Comparison of ENCODE assay signal across 8 mouse cellular contexts in the genomic region with DNA sequence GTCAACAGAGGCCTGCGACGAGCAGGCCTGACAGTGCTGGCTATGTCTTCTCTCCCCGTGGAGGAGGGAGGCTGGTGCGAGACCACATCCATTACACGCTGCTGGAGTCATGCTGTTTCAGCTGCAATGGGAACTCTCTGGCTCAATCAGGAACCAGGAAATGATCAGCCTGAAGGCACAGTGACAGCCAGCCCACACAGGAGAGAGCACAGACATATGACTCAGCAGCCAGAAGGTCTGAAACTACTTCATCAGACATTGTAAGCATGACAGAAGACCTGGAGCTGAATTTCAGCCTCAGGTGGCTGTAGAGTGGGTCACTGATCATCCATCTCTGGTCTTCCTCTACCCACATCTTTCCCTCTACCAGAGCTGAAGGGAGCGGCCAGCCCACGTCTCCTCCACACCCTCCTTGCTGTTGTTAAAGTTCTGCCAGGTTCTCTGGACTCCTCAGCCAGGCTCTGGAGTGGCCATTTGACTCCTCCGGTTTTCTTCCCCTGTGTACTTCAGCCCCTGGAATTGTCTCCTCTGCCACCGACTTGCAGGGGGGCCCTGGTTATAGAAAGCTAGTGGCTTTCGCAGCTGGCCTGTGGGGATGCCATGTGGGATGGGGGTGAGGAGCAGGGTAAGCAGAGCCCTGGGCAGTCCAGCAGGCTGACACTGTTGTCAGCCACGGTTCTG. TPM values are rescaled to one million over a fixed set of nuclear protein-coding genes. Genes with fewer than 3 reads are reported as not detected.
DNase-seq lines count a peak whose midpoint lies in the region; ATAC-seq and TF ChIP-seq lines count a peak whose summit lies in the region.

No protein-coding gene starts in this region.

- H3K4me3 ChIP-seq in heart, postnatal 0 days (ENCODE audit: low read depth, low read length) = no peak overlapping the region

- TF ChIP-seq CTCF in heart, postnatal 0 days (IDR thresholded peaks at IDR 0.05; ENCODE audit: low read depth) = no peak

- 60% methylated on average over 11 of the region's 11 CpGs for WGBS in heart, postnatal 0 days

- no peaks in the 10 kb centered on the region for H3K9me3 ChIP-seq in heart, postnatal 0 days (replicated peaks; ENCODE audit: control insufficient read depth, low read length)

- no peaks in the 10 kb centered on the region for H3K4me1 ChIP-seq in heart, postnatal 0 days (ENCODE audit: control insufficient read depth, insufficient read depth)

- TF ChIP-seq EP300 in heart, postnatal 0 days (IDR thresholded peaks at IDR 0.05; ENCODE audit: low read depth) = no peak

- H3K36me3 ChIP-seq in heart, postnatal 0 days (replicated peaks; ENCODE audit: control insufficient read depth, insufficient read depth, low read length) = no peaks in the 10 kb centered on the region

- no peak overlapping the region for H3K9ac ChIP-seq in heart, postnatal 0 days (replicated peaks; ENCODE audit: low read depth, low read length)

- peak; percentile 44 for ATAC-seq in heart, postnatal 0 days (ENCODE audit: insufficient read depth, low read depth)

- intact Hi-C loops in left cerebral cortex, postnatal 14 days (cut with DNase I) = no loop called here

- peak; percentile 38 for DNase-seq in kidney, adult 11 months
- no peak for DNase-seq in kidney, postnatal 14 days
- DNase-seq in NIH3T3 (ENCODE audit: low read depth) = peak; percentile 73
- no peak for DNase-seq in heart, postnatal 0 days (ENCODE audit: low spot score)
- DNase-seq in left cerebral cortex, postnatal 14 days (ENCODE audit: low spot score in 2 of 2) = peak; percentile 44 to 82
- no peak for DNase-seq in cerebellum, postnatal 25 days
- DNase-seq in cerebellum, adult 9-11 months = no peak
- no peak for DNase-seq in urinary bladder, postnatal 25 days (ENCODE audit: low spot score)

- no peak overlapping the region for H3K4me2 ChIP-seq in heart, postnatal 0 days (ENCODE audit: low read depth, low read length)

- H3K27ac ChIP-seq in heart, postnatal 0 days (ENCODE audit: low read depth) = no peak overlapping the region

- H3K27me3 ChIP-seq in heart, postnatal 0 days (ENCODE audit: control insufficient read depth, insufficient read depth, low read length) = no peaks in the 10 kb centered on the region

RNA-seq across cellular contexts. Expression of a gene that starts 27.4 kb away (rescaled TPM):
- total RNA-seq in heart, postnatal 0 days (2014; rRNA removed; ENCODE audit: low replicate concordance) = 8.2 and 16.8 TPM in 2 replicates
- 4.3 and 4.9 TPM in 2 replicates for polyA plus RNA-seq in heart, postnatal 0 days (2015; fragmentation: Nextera tagmentation; extraction: Ambion mirVana)
- total RNA-seq in left cerebral cortex, postnatal 14 days (2021) = 10 to 100 TPM in 1 of 2 experiments, 1 to 10 TPM in 1; 8.5 to 14.6 TPM

Comparison
In these comparisons a context has a peak if more than half of its experiments do, and no peak if none do; other contexts are left out.
1. DNase-seq: peak in kidney, adult 11 months (single experiment), NIH3T3 (single experiment) and left cerebral cortex, postnatal 14 days (2 of 2); none in kidney, postnatal 14 days (single experiment), heart, postnatal 0 days (single experiment), cerebellum, postnatal 25 days (0 of 2), cerebellum, adult 9-11 months (single experiment) and urinary bladder, postnatal 25 days (single experiment).